Mouse (Mus musculus) MEL (cell line): ENCODE measurements around the gene Tmem175. TPM values are rescaled to one million over a fixed set of nuclear protein-coding genes. Genes with fewer than 3 reads are reported as not detected.
A peak's percentile ranks its signal among the peaks of the same experiment; 100 is the strongest.

Experiments
- DNase-seq: peaks from one replicate; pipeline ENCODE4 v3.0.0; 2011; ENCODE audit warnings: low read depth, low spot score
- H3K27ac ChIP-seq: 2 replicates; pipeline ENCODE4 v1.5.1; 2012; ENCODE audit warnings: low read depth, mild to moderate bottlenecking, control low read depth, low read length, moderate library complexity; ENCODE audit not compliant: control insufficient read depth
- H3K27me3 ChIP-seq, 2 experiments: fragments of 150-350 bp in 1 of 2; sonication (generic) in 1 of 2; 2 replicates each; pipeline ENCODE4 v1.6.1; 2012; ENCODE audit warnings: low read length in 2 of 2, mild to moderate bottlenecking in 2 of 2, improper control_type of control experiment in 1 of 2, moderate library complexity in 1 of 2; ENCODE audit not compliant: insufficient read depth in 2 of 2, control insufficient read depth in 1 of 2
- H3K36me3 ChIP-seq, 2 experiments: 2 replicates each; pipeline ENCODE4 v1.6.1; 2012 to 2014; ENCODE audit warnings: low read length in 2 of 2, improper control_type of control experiment in 1 of 2, inconsistent platforms in 1 of 2, mild to moderate bottlenecking in 1 of 2; ENCODE audit not compliant: insufficient read depth in 2 of 2, control insufficient read depth in 1 of 2
- H3K4me1 ChIP-seq, 2 experiments: fragments of 150-350 bp in 1 of 2; sonication (generic) in 1 of 2; 2 replicates each; pipeline ENCODE4 v1.6.1; 2012; ENCODE audit warnings: low read length in 2 of 2, improper control_type of control experiment in 1 of 2, mild to moderate bottlenecking in 1 of 2; ENCODE audit not compliant: insufficient read depth in 2 of 2, control insufficient read depth in 1 of 2
- H3K4me3 ChIP-seq, 2 experiments: fragments of 150-350 bp in 1 of 2; sonication (generic) in 1 of 2; 2 replicates each; pipeline ENCODE4 v1.5.1; 2012; ENCODE audit warnings: low read depth in 2 of 2, low read length in 2 of 2, mild to moderate bottlenecking in 2 of 2, moderate library complexity in 2 of 2, control low read depth in 1 of 2, improper control_type of control experiment in 1 of 2; ENCODE audit not compliant: control insufficient read depth in 1 of 2, insufficient read depth in 1 of 2
- H3K79me2 ChIP-seq: 2 replicates; pipeline ENCODE4 v1.6.1; 2012; ENCODE audit warnings: mild to moderate bottlenecking, low read length, moderate library complexity; ENCODE audit not compliant: control insufficient read depth, poor library complexity, insufficient read depth
- H3K9ac ChIP-seq: 2 replicates; pipeline ENCODE4 v1.6.1; 2012; ENCODE audit warnings: low read depth, mild to moderate bottlenecking, control low read depth, low read length, moderate library complexity; ENCODE audit not compliant: control insufficient read depth, poor library complexity, severe bottlenecking
- H3K9me3 ChIP-seq: fragments of 150-350 bp; sonication (generic); replicated peaks from 2 replicates; pipeline ENCODE4 v1.6.1; 2012; ENCODE audit warnings: mild to moderate bottlenecking, low read length, improper control_type of control experiment, moderate library complexity; ENCODE audit not compliant: insufficient read depth
- CTCF ChIP-seq, 3 experiments: IDR thresholded peaks in 2 of 3; conservative IDR thresholded peaks in 1 of 3; 2 replicates each; pipeline ENCODE4 v1.5.1; 2011 to 2012; ENCODE audit warnings: low read length in 3 of 3, low read depth in 2 of 3, mild to moderate bottlenecking in 2 of 3, improper control_type of control experiment in 1 of 3, inconsistent platforms in 1 of 3, mixed read lengths in 1 of 3, moderate library complexity in 1 of 3; ENCODE audit not compliant: control insufficient read depth in 1 of 3, insufficient read depth in 1 of 3, poor library complexity in 1 of 3, severe bottlenecking in 1 of 3
- EP300 ChIP-seq, 2 experiments: IDR thresholded peaks; 2 replicates each; pipeline ENCODE4 v1.6.1; 2011; ENCODE audit warnings: improper control_type of control experiment in 2 of 2, low read length in 2 of 2, low read depth in 1 of 2, mild to moderate bottlenecking in 1 of 2
- GABPA ChIP-seq: IDR thresholded peaks from 2 replicates; pipeline ENCODE4 v1.6.1; 2012; ENCODE audit warnings: low read depth, mild to moderate bottlenecking, inconsistent platforms, low read length, improper control_type of control experiment, moderate library complexity
- GATA1 ChIP-seq: IDR thresholded peaks from 2 replicates; pipeline ENCODE4 v1.6.1; 2011; ENCODE audit warnings: low read depth, low read length, improper control_type of control experiment
- HCFC1 ChIP-seq: IDR thresholded peaks from 2 replicates; pipeline ENCODE4 v1.6.1; 2012; ENCODE audit warnings: low read depth, mild to moderate bottlenecking, inconsistent platforms, low read length, improper control_type of control experiment, moderate library complexity
- JUND ChIP-seq: IDR thresholded peaks from 2 replicates; pipeline ENCODE4 v1.6.1; 2011; ENCODE audit warnings: low read depth, mild to moderate bottlenecking, improper control_type of control experiment, low read length
- MAFK ChIP-seq: IDR thresholded peaks from 2 replicates; pipeline ENCODE4 v1.6.1; 2011; ENCODE audit warnings: low read depth, mild to moderate bottlenecking, low read length, improper control_type of control experiment, borderline replicate concordance
- MAZ ChIP-seq: IDR thresholded peaks from 2 replicates; pipeline ENCODE4 v1.6.1; 2012; ENCODE audit warnings: low read depth, mild to moderate bottlenecking, inconsistent platforms, low read length, improper control_type of control experiment
- NELFE ChIP-seq: IDR thresholded peaks from 2 replicates; pipeline ENCODE4 v1.6.1; 2011; ENCODE audit warnings: low read depth, low read length, improper control_type of control experiment
- POLR2AphosphoS2 ChIP-seq: IDR thresholded peaks from 2 replicates; pipeline ENCODE4 v1.6.1; 2011; ENCODE audit warnings: low read length, improper control_type of control experiment
- RAD21 ChIP-seq: IDR thresholded peaks from 2 replicates; pipeline ENCODE4 v1.6.1; 2011; ENCODE audit warnings: mild to moderate bottlenecking, low read depth, low read length, improper control_type of control experiment
- RCOR1 ChIP-seq: IDR thresholded peaks from 2 replicates; pipeline ENCODE4 v1.6.1; 2012; ENCODE audit warnings: low read depth, mild to moderate bottlenecking, inconsistent platforms, low read length, improper control_type of control experiment
- SMC3 ChIP-seq: IDR thresholded peaks from 2 replicates; pipeline ENCODE4 v1.6.1; 2011; ENCODE audit warnings: low read depth, low read length, improper control_type of control experiment
- USF2 ChIP-seq, 2 experiments: IDR thresholded peaks; 2 replicates each; pipeline ENCODE4 v1.6.1; 2011 to 2012; ENCODE audit warnings: improper control_type of control experiment in 2 of 2, low read length in 2 of 2, borderline replicate concordance in 1 of 2, inconsistent platforms in 1 of 2, low read depth in 1 of 2, mild to moderate bottlenecking in 1 of 2; ENCODE audit not compliant: insufficient read depth in 1 of 2
- ZC3H11A ChIP-seq: IDR thresholded peaks from 2 replicates; pipeline ENCODE4 v1.6.1; 2012; ENCODE audit warnings: low read depth, mild to moderate bottlenecking, inconsistent platforms, low read length, improper control_type of control experiment
- polyA plus RNA-seq, 2 experiments: library from polyadenylated mRNA; stranded (reverse) in 1 of 2; unstranded in 1 of 2; fragments of >175 nt in 1 of 2; fragments of >200 nt in 1 of 2; gene quantifications; 2 replicates each; pipeline versions ENCODE4 v1.2.1 to v1.2.4; 2012; ENCODE audit warnings: low replicate concordance in 2 of 2, low read depth in 1 of 2; ENCODE audit not compliant: insufficient read length in 2 of 2, insufficient read depth in 1 of 2, missing spikeins in 1 of 2
- total RNA-seq: library from RNA; depleted of rRNA; stranded (reverse); fragments of 300-350 nt; gene quantifications from 2 replicates; pipeline ENCODE4 v1.2.3, GENCODE M21; 2012

The Tmem175 gene
- total and polyA plus RNA-seq, 3 experiments: 19.3 to 39.2 TPM; not detected in 1

DNA sequence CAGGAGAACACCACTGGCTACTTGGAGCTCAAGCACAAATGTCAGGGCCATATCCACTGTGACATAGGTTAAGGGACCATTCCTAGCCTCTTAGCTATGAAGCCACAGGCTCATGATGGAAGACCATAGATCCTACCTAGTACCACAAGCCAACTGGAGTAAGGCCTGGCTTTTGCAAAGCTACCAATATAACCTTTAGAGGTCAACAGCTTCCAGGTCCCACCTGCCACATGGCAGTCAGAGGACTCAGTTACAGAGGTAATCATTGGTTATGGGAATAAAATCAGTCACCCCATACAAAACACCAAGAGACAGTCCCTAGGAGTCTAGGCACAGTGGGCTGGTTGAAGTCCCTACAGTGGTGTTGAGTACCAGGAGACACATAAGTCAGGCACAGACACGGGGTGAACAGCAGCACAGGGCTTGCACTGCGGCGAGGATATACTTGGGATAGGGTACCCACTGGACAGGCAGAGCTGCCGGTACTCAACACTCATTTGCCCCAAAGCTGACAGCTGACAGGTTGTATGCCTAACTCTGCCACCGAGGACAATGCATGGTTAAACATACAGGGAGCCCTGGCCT lies 21.7 kb downstream of the Tmem175 start:
- no peaks in the 10 kb centered on the region for H3K9me3 ChIP-seq
- H3K36me3 ChIP-seq: peaks cover 0 to 4% of the 10 kb centered on the region in 2 experiments; a peak in 1 of 4 replicates
- TF ChIP-seq GABPA (no peak), JUND (no peak), HCFC1 (no peak), USF2 (IDR thresholded peaks at IDR 0.05; ENCODE audit: borderline replicate concordance in 1 of 2, insufficient read depth in 1 of 2, low read depth in 1 of 2, low read length in 2 of 2) (no peak)
- H3K4me3 ChIP-seq: no peak overlapping the region
- DNase-seq: no peak
- H3K27me3 ChIP-seq: no peaks in the 10 kb centered on the region
- H3K27ac ChIP-seq: no peak overlapping the region
- no peaks in the 10 kb centered on the region for H3K79me2 ChIP-seq
- no peak overlapping the region for H3K9ac ChIP-seq
- H3K4me1 ChIP-seq: no peaks in the 10 kb centered on the region

DNA sequence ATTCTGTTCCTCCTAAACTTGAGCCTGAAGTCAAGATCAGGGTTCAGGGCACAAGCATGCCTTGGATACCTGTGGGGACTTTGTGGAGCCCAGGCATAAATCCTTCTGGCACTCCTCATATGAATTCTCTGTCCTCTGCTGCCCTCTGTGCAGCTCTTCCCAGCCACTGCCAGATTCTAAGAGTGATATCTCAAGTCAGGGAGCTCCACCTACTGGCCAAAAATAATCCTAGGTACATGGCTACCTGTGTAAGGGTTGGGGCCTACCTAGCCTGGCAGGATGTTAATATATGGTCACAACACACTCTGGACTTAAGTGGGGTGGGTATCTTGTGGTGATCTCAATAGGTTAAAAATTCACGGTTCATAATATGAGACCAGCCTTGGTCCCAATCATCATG lies 22.3 kb downstream of the Tmem175 start:
- no peak overlapping the region for H3K27ac ChIP-seq
- TF ChIP-seq MAZ (peak; percentile 41; the same call in 1 of the 2 replicates), CTCF (IDR thresholded peaks at IDR 0.05 in 2 of 3, conservative IDR thresholded peaks at IDR 0.05 in 1 of 3; ENCODE audit: control insufficient read depth in 1 of 3, insufficient read depth in 1 of 3, low read depth in 2 of 3, low read length in 3 of 3, poor library complexity in 1 of 3, severe bottlenecking in 1 of 3) (peak; percentile 51 to 91 (median 59)), GATA1 (0 out of 2 replicates have a peak, but pooled peaks have one; percentile 39), USF2 (IDR thresholded peaks at IDR 0.05; ENCODE audit: borderline replicate concordance in 1 of 2, insufficient read depth in 1 of 2, low read depth in 1 of 2, low read length in 2 of 2) (no peak), SMC3 (peak; percentile 81), NELFE (no peak), POLR2AphosphoS2 (no peak), MAFK (no peak), RCOR1 (no peak), ZC3H11A (peak; percentile 68), EP300 (IDR thresholded peaks at IDR 0.05; ENCODE audit: low read depth in 1 of 2, low read length in 2 of 2) (no peak), RAD21 (peak; percentile 80)
- no peak overlapping the region for H3K9ac ChIP-seq
- H3K4me3 ChIP-seq: no peak overlapping the region
- no peaks in the 10 kb centered on the region for H3K79me2 ChIP-seq
- no peaks in the 10 kb centered on the region for H3K27me3 ChIP-seq
- peak; percentile 70 for DNase-seq
- peaks cover 0 to 4% of the 10 kb centered on the region in 2 experiments; a peak in 1 of 4 replicates for H3K36me3 ChIP-seq
- H3K9me3 ChIP-seq: no peaks in the 10 kb centered on the region
- H3K4me1 ChIP-seq: no peaks in the 10 kb centered on the region
